Mouse (Mus musculus) ovary, postnatal 10 days (tissue): ENCODE results near the gene Ptprg.

Experiments used
- DNase-seq: peaks from one replicate; pipeline ENCODE4 v3.0.0; 2022; ENCODE audit warnings: low spot score

Gene Ptprg

GRCm38 (mm10) chr14:11965878-11966277 lies 412.5 kb downstream of the Ptprg start:
- no peak for DNase-seq

- DNase-seq: no peak
Measured at GRCm38 (mm10) chr14:11981764-11982163, 428.4 kb downstream of the Ptprg start.

GRCm38 (mm10) chr14:11983031-11983430 lies 429.7 kb downstream of the Ptprg start:
- no peak for DNase-seq

- no peak for DNase-seq
Measured at GRCm38 (mm10) chr14:11984086-11984485, 430.8 kb downstream of the Ptprg start.

- no peak for DNase-seq
Measured at GRCm38 (mm10) chr14:11988975-11989374, 435.6 kb downstream of the Ptprg start.

GRCm38 (mm10) chr14:11991151-11991550 lies 437.8 kb downstream of the Ptprg start:
- no peak for DNase-seq

- no peak for DNase-seq
Measured at GRCm38 (mm10) chr14:11992111-11992510, 438.8 kb downstream of the Ptprg start.

GRCm38 (mm10) chr14:11992534-11992933 lies 439.2 kb downstream of the Ptprg start:
- DNase-seq: no peak

- DNase-seq: no peak
Measured at GRCm38 (mm10) chr14:11997555-11997954, 444.2 kb downstream of the Ptprg start.

- DNase-seq: no peak
Measured at GRCm38 (mm10) chr14:11998464-11998863, 445.1 kb downstream of the Ptprg start.

- DNase-seq: no peak
Measured at GRCm38 (mm10) chr14:12004061-12004460, 450.7 kb downstream of the Ptprg start.

GRCm38 (mm10) chr14:12011766-12012165 lies 458.4 kb downstream of the Ptprg start:
- DNase-seq: no peak

GRCm38 (mm10) chr14:12025812-12026728 lies 472.7 kb downstream of the Ptprg start:
- DNase-seq: no peak

GRCm38 (mm10) chr14:12027247-12027646 lies 473.9 kb downstream of the Ptprg start:
- no peak for DNase-seq

GRCm38 (mm10) chr14:12029926-12030325 lies 476.6 kb downstream of the Ptprg start:
- DNase-seq: no peak

GRCm38 (mm10) chr14:12036530-12037283 lies 483.4 kb downstream of the Ptprg start:
- no peak for DNase-seq

GRCm38 (mm10) chr14:12039743-12040142 lies 486.4 kb downstream of the Ptprg start:
- DNase-seq: no peak

GRCm38 (mm10) chr14:12041566-12041965 lies 488.2 kb downstream of the Ptprg start:
- no peak for DNase-seq

GRCm38 (mm10) chr14:12046226-12046882 lies 493.0 kb downstream of the Ptprg start:
- no peak for DNase-seq

- DNase-seq: no peak
Measured at GRCm38 (mm10) chr14:12047637-12048036, 494.3 kb downstream of the Ptprg start.

GRCm38 (mm10) chr14:12056912-12057524 lies 503.7 kb downstream of the Ptprg start:
- no peak for DNase-seq

GRCm38 (mm10) chr14:12057856-12058255 lies 504.5 kb downstream of the Ptprg start:
- no peak for DNase-seq
